Mouse (Mus musculus): ENCODE measurements at regions not wholly inside any gene's neighbourhood (a gene's known extent, or its start where the extent isn't known, plus 50 kb on each side); places are given as distances from the start of the nearest gene placed in this dataset.
"Not testable (repeated sequence)": the region's sequence is repeated elsewhere in the genome, so short reads cannot be mapped to it uniquely, and the experiment has no call there.

- Histone ChIP-seq H3K36me3 (no peaks in the 10 kb centered on the region), H3K9ac (no peak overlapping the region), H3K4me2 (replicated peaks) (no peak overlapping the region), H3K27me3 (no peaks in the 10 kb centered on the region), H3K27ac (replicated peaks) (no peak overlapping the region), H3K4me1 (no peaks in the 10 kb centered on the region), H3K9me3 (replicated peaks) (no peaks in the 10 kb centered on the region), H3K4me3 (replicated peaks) (no peak overlapping the region)
- ATAC-seq (ENCODE audit: insufficient number of reproducible peaks, low FRiP score, low TSS enrichment, low read depth): no peak
- 91% methylated on average over 7 of the region's 7 CpGs for WGBS
These were observed 186.8 kb downstream of the 1810013L24Rik start for GRCm38 (mm10) chr16:9016762-9017086.

- Histone ChIP-seq H3K27ac (replicated peaks) (no peak overlapping the region), H3K9me3 (replicated peaks) (no peaks in the 10 kb centered on the region), H3K27me3 (no peaks in the 10 kb centered on the region), H3K9ac (no peak overlapping the region), H3K4me3 (replicated peaks) (no peak overlapping the region), H3K4me2 (replicated peaks) (no peak overlapping the region), H3K4me1 (no peaks in the 10 kb centered on the region), H3K36me3 (no peaks in the 10 kb centered on the region)
- ATAC-seq (ENCODE audit: insufficient number of reproducible peaks, low FRiP score, low TSS enrichment, low read depth): no peak
- 74% methylated on average over 4 of the region's 4 CpGs for WGBS
These were observed 200.8 kb downstream of the 1810013L24Rik start for GRCm38 (mm10) chr16:9030717-9031116.

- no peaks in the 10 kb centered on the region for H3K36me3 ChIP-seq
- no peaks in the 10 kb centered on the region for H3K4me1 ChIP-seq
- H3K4me2 ChIP-seq (replicated peaks): no peak overlapping the region
- no peak overlapping the region for H3K4me3 ChIP-seq (replicated peaks)
- no peak overlapping the region for H3K9ac ChIP-seq
- ATAC-seq (ENCODE audit: insufficient number of reproducible peaks, low FRiP score, low TSS enrichment, low read depth): no peak
- no peak overlapping the region for H3K27ac ChIP-seq (replicated peaks)
- H3K9me3 ChIP-seq (replicated peaks): no peaks in the 10 kb centered on the region
- no peaks in the 10 kb centered on the region for H3K27me3 ChIP-seq
- 66% methylated on average over 6 of the region's 6 CpGs for WGBS
These were observed 213.4 kb downstream of the 1810013L24Rik start for GRCm38 (mm10) chr16:9043271-9043670.

DNA sequence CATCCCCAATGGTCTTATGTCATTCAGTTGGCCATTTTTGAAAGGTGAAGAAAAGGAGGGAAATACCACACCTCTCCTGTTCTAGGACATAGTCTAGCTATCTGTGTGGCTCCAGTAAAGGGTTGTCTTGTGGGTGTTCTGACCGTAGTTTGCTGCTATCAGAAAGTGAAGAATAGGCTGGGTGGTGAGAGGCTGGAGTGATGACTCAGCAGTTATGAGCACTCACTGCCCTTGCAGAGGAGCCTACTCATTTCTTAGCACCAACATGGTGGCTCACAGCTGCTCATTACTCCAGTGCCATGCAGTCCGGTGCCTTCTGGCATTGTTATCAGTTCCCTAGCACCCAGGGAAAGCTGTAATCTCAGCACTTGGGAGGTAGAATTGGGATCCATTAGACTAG lies 217.0 kb downstream of the 1810013L24Rik start:
- Histone ChIP-seq H3K27ac (replicated peaks) (no peak overlapping the region), H3K4me3 (replicated peaks) (no peak overlapping the region), H3K9me3 (replicated peaks) (no peaks in the 10 kb centered on the region), H3K4me2 (replicated peaks) (no peak overlapping the region), H3K36me3 (no peaks in the 10 kb centered on the region), H3K27me3 (no peaks in the 10 kb centered on the region), H3K9ac (no peak overlapping the region), H3K4me1 (no peaks in the 10 kb centered on the region)
- WGBS: 88% methylated on average over 2 of the region's 2 CpGs
- no peak for ATAC-seq (ENCODE audit: insufficient number of reproducible peaks, low FRiP score, low TSS enrichment, low read depth)

DNA sequence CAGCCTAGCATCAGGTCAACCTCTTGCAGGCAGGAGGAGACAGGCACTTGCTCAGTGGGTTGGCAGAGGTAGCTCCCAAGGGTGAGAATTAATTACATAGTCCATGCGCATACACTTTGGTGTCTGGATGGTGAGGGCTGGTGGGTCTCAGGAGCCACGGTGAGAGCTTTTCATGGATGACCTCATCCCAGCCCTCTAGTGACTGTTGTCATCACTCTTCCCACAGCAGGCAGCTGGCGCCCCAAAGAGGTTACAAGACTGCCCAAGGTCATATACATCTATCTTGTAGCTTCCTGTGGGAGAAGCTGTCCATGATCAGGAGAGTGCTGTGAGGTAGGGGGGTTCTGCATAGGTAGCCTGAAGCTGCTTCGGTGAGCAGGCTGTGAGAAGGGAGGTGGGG lies 224.5 kb downstream of the 1810013L24Rik start:
- Histone ChIP-seq H3K9me3 (replicated peaks) (no peaks in the 10 kb centered on the region), H3K4me1 (no peaks in the 10 kb centered on the region), H3K4me3 (replicated peaks) (no peak overlapping the region), H3K9ac (no peak overlapping the region), H3K4me2 (replicated peaks) (no peak overlapping the region), H3K27me3 (no peaks in the 10 kb centered on the region), H3K27ac (replicated peaks) (no peak overlapping the region), H3K36me3 (no peaks in the 10 kb centered on the region)
- no peak for ATAC-seq (ENCODE audit: insufficient number of reproducible peaks, low FRiP score, low TSS enrichment, low read depth)
- 72% methylated on average over 4 of the region's 4 CpGs for WGBS

DNA sequence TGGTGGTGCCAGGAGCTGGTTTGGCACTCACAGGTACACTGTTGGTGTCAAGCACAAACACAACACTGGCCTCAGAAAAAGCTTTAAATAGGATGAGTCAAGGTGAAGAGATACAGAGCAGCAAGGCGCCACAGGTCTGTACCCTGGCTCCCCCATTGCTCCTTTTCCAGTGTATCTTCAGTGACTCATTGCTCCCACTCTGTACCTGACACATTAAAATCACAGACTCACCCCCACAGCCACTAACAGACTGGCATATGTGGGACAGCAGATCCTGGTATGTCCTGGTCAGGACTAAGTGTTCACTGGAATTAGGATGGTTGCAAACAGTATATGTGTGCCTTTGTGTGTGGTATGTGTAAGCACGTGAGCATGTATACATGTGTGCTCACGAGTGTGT lies 226.5 kb downstream of the 1810013L24Rik start:
- no peak for ATAC-seq (ENCODE audit: insufficient number of reproducible peaks, low FRiP score, low TSS enrichment, low read depth)
- Histone ChIP-seq H3K4me2 (replicated peaks) (no peak overlapping the region), H3K27me3 (no peaks in the 10 kb centered on the region), H3K27ac (replicated peaks) (no peak overlapping the region), H3K36me3 (no peaks in the 10 kb centered on the region), H3K9me3 (replicated peaks) (no peaks in the 10 kb centered on the region), H3K4me3 (replicated peaks) (no peak overlapping the region), H3K9ac (no peak overlapping the region), H3K4me1 (no peaks in the 10 kb centered on the region)
- WGBS: 79% methylated on average over 3 of the region's 3 CpGs

GRCm38 (mm10) chr16:9071526-9071925 lies 241.6 kb downstream of the 1810013L24Rik start:
- H3K27ac ChIP-seq (replicated peaks): no peak overlapping the region
- H3K4me3 ChIP-seq (replicated peaks): no peak overlapping the region
- H3K4me1 ChIP-seq: no peaks in the 10 kb centered on the region
- H3K9ac ChIP-seq: no peak overlapping the region
- H3K27me3 ChIP-seq: no peaks in the 10 kb centered on the region
- H3K4me2 ChIP-seq (replicated peaks): no peak overlapping the region
- WGBS: 77% methylated on average over 4 of the region's 4 CpGs
- H3K9me3 ChIP-seq (replicated peaks): no peaks in the 10 kb centered on the region
- ATAC-seq (ENCODE audit: insufficient number of reproducible peaks, low FRiP score, low TSS enrichment, low read depth): no peak
- H3K36me3 ChIP-seq: no peaks in the 10 kb centered on the region

DNA sequence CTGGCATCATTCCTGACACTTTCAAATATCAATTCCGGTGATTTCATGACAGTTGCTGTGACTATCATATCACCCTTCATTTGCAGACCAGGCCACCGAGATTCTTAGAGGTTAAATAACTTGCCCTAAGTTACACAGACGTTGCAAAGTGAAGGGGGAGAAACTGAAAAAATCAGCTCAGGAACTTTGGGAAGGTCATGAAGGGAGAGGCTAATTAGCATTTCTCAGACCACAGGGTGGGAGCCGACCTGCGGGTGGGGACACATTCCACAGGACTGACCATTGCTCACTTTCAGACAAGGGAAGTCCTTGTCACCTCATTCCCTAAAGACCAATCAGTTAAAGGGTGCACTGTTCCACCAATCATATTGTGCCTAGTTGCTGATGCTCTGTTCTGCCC lies 242.1 kb downstream of the 1810013L24Rik start:
- H3K4me2 ChIP-seq (replicated peaks); H3K4me3 ChIP-seq (replicated peaks): not testable (repeated sequence)

DNA sequence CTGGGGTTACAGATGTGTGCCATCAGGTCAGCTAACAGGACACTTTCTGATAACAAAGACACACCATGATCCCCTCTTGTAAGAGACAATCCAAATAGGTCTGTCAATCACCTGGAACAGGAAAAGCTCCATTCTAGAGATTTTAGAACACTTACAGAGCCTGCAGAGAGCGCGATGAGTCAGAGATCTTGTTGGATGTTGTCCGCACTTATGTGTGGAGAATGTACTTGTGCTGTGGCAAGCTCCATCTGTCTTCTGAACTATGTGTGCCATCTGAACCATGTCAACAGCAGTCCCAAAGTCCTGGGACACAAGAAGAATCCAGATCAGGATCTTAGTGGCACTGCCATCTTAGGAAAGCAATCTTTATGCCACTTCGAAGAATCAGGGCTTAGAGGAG lies 244.4 kb downstream of the 1810013L24Rik start:
- Histone ChIP-seq H3K4me3 (replicated peaks) (no peak overlapping the region), H3K27ac (replicated peaks) (no peak overlapping the region), H3K36me3 (no peaks in the 10 kb centered on the region), H3K4me2 (replicated peaks) (no peak overlapping the region), H3K9me3 (replicated peaks) (no peaks in the 10 kb centered on the region), H3K9ac (no peak overlapping the region), H3K27me3 (no peaks in the 10 kb centered on the region), H3K4me1 (no peaks in the 10 kb centered on the region)
- 87% methylated on average over 4 of the region's 4 CpGs for WGBS
- ATAC-seq (ENCODE audit: insufficient number of reproducible peaks, low FRiP score, low TSS enrichment, low read depth): no peak

More for the DNA sequence above, 242.1 kb downstream of the 1810013L24Rik start:
- ATAC-seq (ENCODE audit: insufficient number of reproducible peaks, low FRiP score, low TSS enrichment, low read depth); H3K36me3 ChIP-seq; H3K9me3 ChIP-seq (replicated peaks); H3K27ac ChIP-seq (replicated peaks); H3K9ac ChIP-seq; H3K27me3 ChIP-seq; H3K4me1 ChIP-seq: not testable (repeated sequence)
- WGBS: 73% methylated on average over 5 of the region's 5 CpGs

DNA sequence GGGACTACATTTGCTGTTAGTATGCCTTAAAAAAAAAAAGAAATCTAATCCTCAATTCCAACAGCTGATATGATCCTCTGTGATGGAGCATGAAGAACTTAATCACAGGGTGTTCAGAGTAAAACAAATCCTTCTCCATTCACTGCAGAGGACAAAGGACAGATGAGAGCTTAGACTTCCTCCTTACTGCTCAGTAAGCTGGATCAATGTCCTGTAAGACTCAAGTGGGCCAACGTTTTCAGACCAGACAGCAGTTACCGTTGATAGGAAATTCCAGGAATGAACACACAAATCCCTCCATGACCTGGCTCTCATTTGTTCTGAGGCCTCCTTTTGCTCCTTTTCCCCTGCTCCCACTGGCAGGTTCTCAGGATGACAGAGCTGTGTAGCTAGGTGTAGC lies 247.6 kb downstream of the 1810013L24Rik start:
- H3K4me1 ChIP-seq: no peaks in the 10 kb centered on the region
- H3K4me2 ChIP-seq (replicated peaks): no peak overlapping the region
- H3K27ac ChIP-seq (replicated peaks): no peak overlapping the region
- no peak overlapping the region for H3K4me3 ChIP-seq (replicated peaks)
- no peaks in the 10 kb centered on the region for H3K27me3 ChIP-seq
- 67% methylated on average over 2 of the region's 2 CpGs for WGBS
- no peak for ATAC-seq (ENCODE audit: insufficient number of reproducible peaks, low FRiP score, low TSS enrichment, low read depth)
- no peaks in the 10 kb centered on the region for H3K36me3 ChIP-seq
- no peaks in the 10 kb centered on the region for H3K9me3 ChIP-seq (replicated peaks)
- no peak overlapping the region for H3K9ac ChIP-seq

GRCm38 (mm10) chr16:9078405-9078942 lies 248.6 kb downstream of the 1810013L24Rik start:
- WGBS: 71% methylated on average over 4 of the region's 4 CpGs

GRCm38 (mm10) chr16:9083040-9083439 lies 253.1 kb downstream of the 1810013L24Rik start:
- no peak overlapping the region for H3K27ac ChIP-seq (replicated peaks)
- ATAC-seq (ENCODE audit: insufficient number of reproducible peaks, low FRiP score, low TSS enrichment, low read depth): no peak
- no peaks in the 10 kb centered on the region for H3K27me3 ChIP-seq
- H3K9me3 ChIP-seq (replicated peaks): no peaks in the 10 kb centered on the region
- no peak overlapping the region for H3K4me3 ChIP-seq (replicated peaks)
- no peak overlapping the region for H3K4me2 ChIP-seq (replicated peaks)
- 75% methylated on average over 3 of the region's 3 CpGs for WGBS
- H3K4me1 ChIP-seq: no peaks in the 10 kb centered on the region
- H3K9ac ChIP-seq: no peak overlapping the region
- H3K36me3 ChIP-seq: no peaks in the 10 kb centered on the region

More at GRCm38 (mm10) chr16:9078405-9078942, 248.6 kb downstream of the 1810013L24Rik start:
- ATAC-seq (ENCODE audit: insufficient number of reproducible peaks, low FRiP score, low TSS enrichment, low read depth): no peak
- H3K4me2 ChIP-seq (replicated peaks): no peak overlapping the region
- no peaks in the 10 kb centered on the region for H3K4me1 ChIP-seq
- no peak overlapping the region for H3K9ac ChIP-seq
- H3K27me3 ChIP-seq: no peaks in the 10 kb centered on the region
- no peaks in the 10 kb centered on the region for H3K36me3 ChIP-seq
- H3K4me3 ChIP-seq (replicated peaks): no peak overlapping the region
- H3K27ac ChIP-seq (replicated peaks): no peak overlapping the region
- H3K9me3 ChIP-seq (replicated peaks): no peaks in the 10 kb centered on the region
